ENCODE assay signal across 9 mouse cellular contexts in the genomic region with DNA sequence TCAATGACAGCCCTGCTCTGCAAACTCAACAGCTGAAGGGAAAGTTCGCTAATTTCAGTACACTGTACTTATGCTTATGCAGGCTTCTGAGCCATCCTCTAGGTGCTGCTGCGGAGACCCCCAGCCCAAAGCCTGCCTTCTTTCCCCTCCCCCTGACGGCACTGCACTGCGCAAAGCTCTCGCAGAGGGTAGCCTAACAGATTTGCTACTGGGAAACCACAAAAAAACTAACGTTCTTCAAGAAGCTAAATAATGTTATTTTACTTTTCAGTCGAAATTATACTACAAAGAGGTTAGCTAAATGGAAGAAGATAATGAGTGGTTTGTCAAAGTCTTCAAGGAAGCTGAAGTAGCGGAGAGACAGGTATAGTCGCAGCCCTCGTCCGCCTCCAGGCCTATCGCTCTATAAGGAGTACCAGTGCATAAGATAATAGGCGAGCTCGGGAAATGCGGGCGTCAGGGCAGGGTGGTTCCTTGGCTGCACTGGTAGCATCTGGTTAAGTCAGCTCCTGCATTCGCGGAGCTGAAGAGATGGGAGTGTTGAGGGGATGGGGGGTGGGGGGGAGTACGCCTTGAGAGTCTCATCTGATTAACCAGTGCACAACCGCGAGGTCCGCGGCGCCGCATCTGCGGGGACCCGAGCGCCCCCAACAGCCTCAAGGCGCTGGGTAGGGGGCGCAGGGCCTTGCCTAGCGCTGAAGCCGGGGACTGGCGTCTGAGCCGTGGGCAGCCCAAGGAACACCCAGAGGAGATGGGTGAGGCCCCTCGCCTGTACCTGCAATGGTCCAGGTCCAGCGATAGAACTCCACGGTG. TPM values are rescaled to one million over a fixed set of nuclear protein-coding genes. Genes with fewer than 3 reads are reported as not detected.
DNase-seq lines count a peak whose midpoint lies in the region; ATAC-seq lines count a peak whose summit lies in the region.
"Had no signal": no experiment of that assay in that cellular context is flagged by ENCODE, and none has a peak within 500 bp of the region (broad histone marks: within the 10 kb centered on the region; RNA-seq: fewer than 3 reads in every experiment).

No protein-coding gene starts in this region.

- intact Hi-C loops in left cerebral cortex, postnatal 4 days (cut with DNase I), result loop anchor here (5.0 kb wide), 1 partner anchor 1522 kb away; the partner anchor contains the start of gene Tent5a

- ATAC-seq in heart, embryonic 11.5 days (replicated peaks; ENCODE audit: insufficient number of reproducible peaks, low FRiP score, low TSS enrichment), result peak; percentile 62; the same call in 1 of the 2 replicates
- ATAC-seq in neural tube, embryonic 11.5 days (ENCODE audit: insufficient read depth, low FRiP score, low TSS enrichment), result peak; percentile 73

- peak overlapping the region; percentile 60 for H3K4me3 ChIP-seq in heart, embryonic 11.5 days (ENCODE audit: low read depth, low read length)
- peak overlapping the region; percentile 69 for H3K4me3 ChIP-seq in neural tube, embryonic 11.5 days (ENCODE audit: low read depth, low read length)

- peak overlapping the region; percentile 66 for H3K9ac ChIP-seq in heart, embryonic 11.5 days (ENCODE audit: low read depth, low read length)
- peak overlapping the region; percentile 82 for H3K9ac ChIP-seq in neural tube, embryonic 11.5 days (ENCODE audit: low read length)

- peaks cover 32% of the 10 kb centered on the region for H3K27me3 ChIP-seq in heart, embryonic 11.5 days (ENCODE audit: control insufficient read depth, insufficient read depth, low read length)
- no peaks in the 10 kb centered on the region for H3K27me3 ChIP-seq in neural tube, embryonic 11.5 days (ENCODE audit: control insufficient read depth, insufficient read depth, low read length)

- H3K27ac ChIP-seq in heart, embryonic 11.5 days (ENCODE audit: low read depth, low read length), result no peak overlapping the region
- peak overlapping the region; percentile 88 for H3K27ac ChIP-seq in neural tube, embryonic 11.5 days (ENCODE audit: low read depth, low read length)

- 0% methylated on average over 37 of the region's 37 CpGs for WGBS in heart, embryonic 11.5 days (ENCODE audit: insufficient replicate concordance)
- WGBS in neural tube, embryonic 11.5 days, result under 1% methylated on average over 37 of the region's 37 CpGs

- no peaks in the 10 kb centered on the region for H3K9me3 ChIP-seq in heart, embryonic 11.5 days (replicated peaks; ENCODE audit: control insufficient read depth, low read length)
- H3K9me3 ChIP-seq in neural tube, embryonic 11.5 days (ENCODE audit: control insufficient read depth, low read length), result no peaks in the 10 kb centered on the region
- H3K9me3 ChIP-seq: G1E had no signal

- no peaks in the 10 kb centered on the region for H3K36me3 ChIP-seq in heart, embryonic 11.5 days (ENCODE audit: control insufficient read depth, insufficient read depth, low read length)
- no peaks in the 10 kb centered on the region for H3K36me3 ChIP-seq in neural tube, embryonic 11.5 days (ENCODE audit: control insufficient read depth, insufficient read depth, low read length)
- H3K36me3 ChIP-seq: G1E had no signal

- peak; percentile 70 for DNase-seq in heart, adult 11 months
- no peak for DNase-seq in heart, adult 8-10 months (ENCODE audit: low spot score)
- peak; percentile 23 for DNase-seq in CD4-positive helper T cell, adult 2 months (ENCODE audit: low read depth, low spot score)
- peak; percentile 45 for DNase-seq in cerebellum, adult 9-11 months
- DNase-seq in left cerebral cortex, postnatal 4 days, result peak; percentile 70
- peak; percentile 76 for DNase-seq in neural tube, embryonic 11.5 days (ENCODE audit: low spot score)
- no peak for DNase-seq in c-Kit-positive CD71-positive TER-119-positive erythroid progenitor cells, embryonic 14.5 days (ENCODE audit: low spot score)

- H3K4me1 ChIP-seq in heart, embryonic 11.5 days (ENCODE audit: control insufficient read depth, insufficient read depth, low read length), result no peaks in the 10 kb centered on the region; the same call in 1 of the 2 replicates
- peaks cover 8% of the 10 kb centered on the region for H3K4me1 ChIP-seq in neural tube, embryonic 11.5 days (ENCODE audit: control insufficient read depth, insufficient read depth, low read length)

- H3K4me2 ChIP-seq in heart, embryonic 11.5 days, result peak overlapping the region; percentile 99
- H3K4me2 ChIP-seq in neural tube, embryonic 11.5 days (ENCODE audit: low read depth), result peak overlapping the region; percentile 78

RNA-seq across cellular contexts. Expression of gene Elovl4, which starts 0.7 kb away (rescaled TPM):
- under 1 TPM; 0.17 to 0.38 (median 0.32) TPM for total RNA-seq in heart, adult 8-10 months (2022)
- polyA plus RNA-seq in heart, embryonic 11.5 days (2014; fragmentation: Nextera tagmentation; extraction: Ambion mirVana), result 3.5 and 3.6 TPM in 2 replicates
- 10 to 100 TPM; 78.1 to 82.2 TPM for total RNA-seq in left cerebral cortex, postnatal 4 days (2021)
- polyA plus RNA-seq in neural tube, embryonic 11.5 days (2014; fragmentation: Nextera tagmentation; extraction: Ambion mirVana), result 41.2 and 46.0 TPM in 2 replicates
- total RNA-seq: G1E had no signal
- polyA plus RNA-seq: G1E had no signal

RNA-seq across cellular contexts. Expression of gene Ttk, which starts 29.1 kb away (rescaled TPM):
- total RNA-seq in heart, adult 8-10 months (2022), result under 1 TPM in 2 of 4 experiments, not detected in 2; 0.29 to 0.33 TPM
- 20.4 and 23.8 TPM in 2 replicates for polyA plus RNA-seq in heart, embryonic 11.5 days (2014; fragmentation: Nextera tagmentation; extraction: Ambion mirVana)
- 1 to 10 TPM; 4.2 to 4.8 TPM for total RNA-seq in left cerebral cortex, postnatal 4 days (2021)
- polyA plus RNA-seq in neural tube, embryonic 11.5 days (2014; fragmentation: Nextera tagmentation; extraction: Ambion mirVana), result 38.7 and 38.9 TPM in 2 replicates

Comparison
In these comparisons a context has a peak if more than half of its experiments do, and no peak if none do; other contexts are left out.
1. DNase-seq: peak in heart, adult 11 months (single experiment), CD4-positive helper T cell, adult 2 months (single experiment), cerebellum, adult 9-11 months (single experiment), left cerebral cortex, postnatal 4 days (single experiment) and neural tube, embryonic 11.5 days (single experiment); none in heart, adult 8-10 months (single experiment) and c-Kit-positive CD71-positive TER-119-positive erythroid progenitor cells, embryonic 14.5 days (single experiment).
2. RNA of gene Elovl4, which starts 0.7 kb away (total RNA-seq): 78.1 to 82.2 TPM in left cerebral cortex, postnatal 4 days; 0.17 to 0.38 TPM in heart, adult 8-10 months; every median in the first group is over 10 times any median in the second.